9 mouse cellular contexts compared by ENCODE assay signal in the genomic region with DNA sequence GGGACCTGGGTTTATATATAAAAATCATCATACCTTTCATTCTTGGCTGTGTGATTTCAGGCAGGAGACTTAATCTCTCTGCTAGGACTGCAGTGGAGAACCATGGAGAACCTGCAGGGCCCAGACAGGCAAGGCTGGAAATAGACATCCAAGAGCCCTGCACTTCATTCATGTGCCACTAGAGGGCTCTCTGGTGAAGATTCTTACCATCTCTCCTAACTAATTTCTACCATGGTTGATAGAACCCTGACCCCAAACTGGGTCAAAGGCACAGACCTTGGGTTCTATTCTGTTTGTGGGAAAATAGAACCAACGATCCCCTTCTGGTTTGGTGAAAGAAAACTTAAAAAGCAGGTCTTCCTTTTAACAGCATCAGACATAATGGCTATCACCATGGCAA. TPM values are rescaled to one million over a fixed set of nuclear protein-coding genes. Genes with fewer than 3 reads are reported as not detected.
DNase-seq lines count a peak whose midpoint lies in the region; ATAC-seq and TF ChIP-seq lines count a peak whose summit lies in the region.
"Had no signal": no experiment of that assay in that cellular context is flagged by ENCODE, and none has a peak within 500 bp of the region (broad histone marks: within the 10 kb centered on the region; RNA-seq: fewer than 3 reads in every experiment).

No protein-coding gene starts in this region.

- WGBS in heart, adult 2 months = 0% methylated on average over 1 of the region's 1 CpGs
- WGBS in heart, embryonic 12.5 days = 6% methylated on average over 1 of the region's 1 CpGs
- 3% methylated on average over 1 of the region's 1 CpGs for WGBS in midbrain, embryonic 10.5 days

- no peaks in the 10 kb centered on the region for H3K9me3 ChIP-seq in heart, embryonic 12.5 days (replicated peaks)
- H3K9me3 ChIP-seq in CH12.LX (replicated peaks; ENCODE audit: low read length) = no peaks in the 10 kb centered on the region
- H3K9me3 ChIP-seq in midbrain, embryonic 10.5 days (replicated peaks) = no peaks in the 10 kb centered on the region
- H3K9me3 ChIP-seq: stomach, embryonic 15.5 days had no signal

- H3K27me3 ChIP-seq in heart, adult 2 months (ENCODE audit: control insufficient read depth, insufficient read depth, low read length) = no peaks in the 10 kb centered on the region
- H3K27me3 ChIP-seq in heart, embryonic 12.5 days (replicated peaks) = no peaks in the 10 kb centered on the region
- H3K27me3 ChIP-seq in CH12.LX (replicated peaks) = no peaks in the 10 kb centered on the region
- H3K27me3 ChIP-seq in midbrain, embryonic 10.5 days (ENCODE audit: low read depth, poor library complexity, severe bottlenecking) = no peaks in the 10 kb centered on the region
- H3K27me3 ChIP-seq: stomach, embryonic 15.5 days had no signal

- intact Hi-C loops in heart, adult 2 months (cut with DNase I) = loop anchor here (1.0 to 5.0 kb wide), 2 partner anchors 121 to 135 kb away; no protein-coding TSS in a partner anchor

- TF ChIP-seq RAD21 in CH12.LX (IDR thresholded peaks at IDR 0.05; ENCODE audit: low read depth, low read length) = no peak; the same call in 1 of the 2 replicates

- dilution Hi-C loops in CH12.LX (cut with MboI; ENCODE audit: extremely low pct_ligation_motif_present, extremely low pct_unique_long_range_greater_than_20kb, low sequenced_read_pairs) = no loop called here

- H3K79me2 ChIP-seq in heart, adult 2 months (replicated peaks; ENCODE audit: control insufficient read depth, insufficient read depth, low read length) = no peaks in the 10 kb centered on the region
- no peaks in the 10 kb centered on the region for H3K79me2 ChIP-seq in CH12.LX (replicated peaks; ENCODE audit: control insufficient read depth, extremely low read depth, insufficient read depth, poor library complexity, severe bottlenecking)

- no peak overlapping the region for H3K27ac ChIP-seq in heart, adult 2 months
- H3K27ac ChIP-seq in heart, embryonic 12.5 days (ENCODE audit: poor library complexity, severe bottlenecking) = no peak overlapping the region
- no peak overlapping the region for H3K27ac ChIP-seq in CH12.LX (ENCODE audit: insufficient read depth, low read depth)
- H3K27ac ChIP-seq in midbrain, embryonic 10.5 days (replicated peaks) = no peak overlapping the region
- H3K27ac ChIP-seq: stomach, embryonic 15.5 days had no signal

- peak; percentile 67 to 76 for DNase-seq in heart, adult 2 months
- DNase-seq in CH12.LX (ENCODE audit: extremely low read depth) = peak; percentile 74
- peak; percentile 75 for DNase-seq in cerebellum, adult 11-12 months
- DNase-seq in forelimb bud, embryonic 11.5 days (ENCODE audit: low read depth, low spot score) = peak; percentile 75
- peak; percentile 84 for DNase-seq in layer of hippocampus, adult 9-10 months (ENCODE audit: low spot score)
- peak; percentile 72 for DNase-seq in midbrain, embryonic 10.5 days (ENCODE audit: low spot score)
- DNase-seq in thymus, postnatal 0 days (ENCODE audit: low spot score) = peak; percentile 75

- no peaks in the 10 kb centered on the region for H3K4me1 ChIP-seq in heart, adult 2 months (ENCODE audit: control insufficient read depth, insufficient read depth, low read length)
- H3K4me1 ChIP-seq in heart, embryonic 12.5 days (replicated peaks) = no peaks in the 10 kb centered on the region
- peaks cover 5 to 17% of the 10 kb centered on the region in 2 experiments; a peak in 3 of 4 replicates for H3K4me1 ChIP-seq in CH12.LX (ENCODE audit: control insufficient read depth in 1 of 2, insufficient read depth in 2 of 2)
- H3K4me1 ChIP-seq in midbrain, embryonic 10.5 days = peaks cover 16% of the 10 kb centered on the region
- H3K4me1 ChIP-seq: stomach, embryonic 15.5 days had no signal

- in situ Hi-C loops in CH12.LX (cut with MboI; ENCODE audit: low pct_ligation_motif_present, low pct_unique_long_range_greater_than_20kb, low sequenced_read_pairs) = no loop called here

- TF ChIP-seq POLR2A in heart, adult 2 months (IDR thresholded peaks at IDR 0.05; ENCODE audit: insufficient read depth, low read depth, low read length) = no peak
- TF ChIP-seq POLR2A in CH12.LX (IDR thresholded peaks at IDR 0.05; ENCODE audit: low read depth, low read length) = no peak

- no peaks in the 10 kb centered on the region for H3K36me3 ChIP-seq in heart, adult 2 months (ENCODE audit: control insufficient read depth, insufficient read depth, low read length)
- H3K36me3 ChIP-seq in heart, embryonic 12.5 days = no peaks in the 10 kb centered on the region
- no peaks in the 10 kb centered on the region for H3K36me3 ChIP-seq in CH12.LX (replicated peaks in 1 of 2; ENCODE audit: control insufficient read depth in 1 of 2, insufficient read depth in 1 of 2, low read length in 1 of 2)
- H3K36me3 ChIP-seq in midbrain, embryonic 10.5 days = no peaks in the 10 kb centered on the region
- H3K36me3 ChIP-seq: stomach, embryonic 15.5 days had no signal

- H3K9ac ChIP-seq in heart, adult 2 months (ENCODE audit: low read depth, low read length) = no peak overlapping the region
- no peak overlapping the region for H3K9ac ChIP-seq in heart, embryonic 12.5 days
- no peak overlapping the region for H3K9ac ChIP-seq in CH12.LX (ENCODE audit: insufficient read depth, low read depth)
- H3K9ac ChIP-seq: stomach, embryonic 15.5 days had no signal

- H3K4me3 ChIP-seq in heart, adult 2 months = no peak overlapping the region
- H3K4me3 ChIP-seq in heart, embryonic 12.5 days = no peak overlapping the region
- H3K4me3 ChIP-seq in CH12.LX (replicated peaks in 1 of 3; ENCODE audit: low read depth in 2 of 3, low read length in 2 of 3, poor library complexity in 1 of 3) = no peak overlapping the region
- no peak overlapping the region for H3K4me3 ChIP-seq in midbrain, embryonic 10.5 days
- H3K4me3 ChIP-seq: stomach, embryonic 15.5 days had no signal

- ATAC-seq in heart, embryonic 12.5 days (ENCODE audit: insufficient number of reproducible peaks, low FRiP score) = no peak

- no peak overlapping the region for H3K4me2 ChIP-seq in heart, embryonic 12.5 days
- H3K4me2 ChIP-seq in CH12.LX (ENCODE audit: insufficient read depth, low read depth, poor library complexity, severe bottlenecking) = no peak overlapping the region
- H3K4me2 ChIP-seq: stomach, embryonic 15.5 days had no signal

- TF ChIP-seq CTCF in heart, adult 2 months (IDR thresholded peaks at IDR 0.05) = no peak; the same call in 1 of the 2 replicates
- peak; percentile 76 to 97 for TF ChIP-seq CTCF in CH12.LX (conservative IDR thresholded peaks at IDR 0.05 in 1 of 2, IDR thresholded peaks at IDR 0.05 in 1 of 2; ENCODE audit: low read depth in 2 of 2, low read length in 2 of 2)

- TF ChIP-seq EP300 in heart, adult 2 months (IDR thresholded peaks at IDR 0.05; ENCODE audit: insufficient read depth, low read depth, low read length) = no peak
- TF ChIP-seq EP300 in CH12.LX (IDR thresholded peaks at IDR 0.05; ENCODE audit: low read length) = no peak

RNA-seq across cellular contexts. Expression of a gene that starts 6.9 kb away (rescaled TPM):
- total RNA-seq in heart, adult 2 months (2021) = 100 to 1,000 TPM; 168 to 175 TPM
- polyA plus RNA-seq in heart, adult 2 months (2012; rRNA removed) = 163 and 206 TPM in 2 replicates
- 83.6 and 95.0 TPM in 2 replicates for polyA plus RNA-seq in heart, embryonic 12.5 days (2016; fragmentation: Nextera tagmentation; extraction: Ambion mirVana)
- total RNA-seq in CH12.LX (2012; rRNA removed) (312 and 326 TPM in 2 replicates), CH12.LX (2014; rRNA removed) (277 and 294 TPM in 2 replicates)
- polyA plus RNA-seq in CH12.LX (2012; ENCODE audit: insufficient read length, low read depth) = 623 and 775 TPM in 2 replicates
- 174 and 180 TPM in 2 replicates for polyA plus RNA-seq in midbrain, embryonic 10.5 days (2016; fragmentation: Nextera tagmentation; extraction: Ambion mirVana)
- polyA plus RNA-seq in thymus, postnatal 0 days (2015; fragmentation: Nextera tagmentation; extraction: Ambion mirVana) = 201 and 212 TPM in 2 replicates

RNA-seq across cellular contexts. Expression of a gene that starts 13.6 kb away (rescaled TPM):
- total RNA-seq in heart, adult 2 months (2021) = 1 to 10 TPM; 3.8 to 4.1 TPM
- polyA plus RNA-seq in heart, adult 2 months (2012; rRNA removed) = 3.5 and 4.4 TPM in 2 replicates
- polyA plus RNA-seq in heart, embryonic 12.5 days (2016; fragmentation: Nextera tagmentation; extraction: Ambion mirVana) = 3.5 and 4.2 TPM in 2 replicates
- total RNA-seq in CH12.LX (2012; rRNA removed) = 0.21 and 0.38 TPM in 2 replicates
- total RNA-seq in CH12.LX (2014; rRNA removed) = not detected in 2 replicates
- 0.09 TPM in 1 of 2 replicates, not detected in the other for polyA plus RNA-seq in CH12.LX (2012; ENCODE audit: insufficient read length, low read depth)
- polyA plus RNA-seq in midbrain, embryonic 10.5 days (2016; fragmentation: Nextera tagmentation; extraction: Ambion mirVana) = 4.1 and 11.7 TPM in 2 replicates
- polyA plus RNA-seq in thymus, postnatal 0 days (2015; fragmentation: Nextera tagmentation; extraction: Ambion mirVana) = 5.1 and 6.4 TPM in 2 replicates

RNA-seq across cellular contexts. Expression of a gene that starts 24.6 kb away (rescaled TPM):
- 1 to 10 TPM; 1.9 to 2.9 TPM for total RNA-seq in heart, adult 2 months (2021)
- polyA plus RNA-seq in heart, adult 2 months (2012; rRNA removed) = 5.2 and 7.4 TPM in 2 replicates
- 0.28 and 0.34 TPM in 2 replicates for polyA plus RNA-seq in heart, embryonic 12.5 days (2016; fragmentation: Nextera tagmentation; extraction: Ambion mirVana)
- total RNA-seq in CH12.LX (2012; rRNA removed) (7.0 and 7.5 TPM in 2 replicates), CH12.LX (2014; rRNA removed) (2.7 and 3.8 TPM in 2 replicates)
- 31.1 and 33.3 TPM in 2 replicates for polyA plus RNA-seq in CH12.LX (2012; ENCODE audit: insufficient read length, low read depth)
- polyA plus RNA-seq in midbrain, embryonic 10.5 days (2016; fragmentation: Nextera tagmentation; extraction: Ambion mirVana) = 0.17 and 0.56 TPM in 2 replicates
- polyA plus RNA-seq in thymus, postnatal 0 days (2015; fragmentation: Nextera tagmentation; extraction: Ambion mirVana) = 1.9 and 2.6 TPM in 2 replicates

RNA-seq across cellular contexts. Expression of a gene that starts 28.6 kb away (rescaled TPM):
- under 1 TPM in 1 of 2 experiments, not detected in 1; 0.11 TPM for total RNA-seq in heart, adult 2 months (2021)
- 0.06 TPM in 2 replicates for polyA plus RNA-seq in heart, adult 2 months (2012; rRNA removed)
- polyA plus RNA-seq in heart, embryonic 12.5 days (2016; fragmentation: Nextera tagmentation; extraction: Ambion mirVana) = 0.14 and 0.28 TPM in 2 replicates
- 0.13 TPM in 2 replicates for total RNA-seq in CH12.LX (2012; rRNA removed)
- not detected in 2 replicates for total RNA-seq in CH12.LX (2014; rRNA removed)
- 0.07 and 0.08 TPM in 2 replicates for polyA plus RNA-seq in CH12.LX (2012; ENCODE audit: insufficient read length, low read depth)
- 9.8 and 17.4 TPM in 2 replicates for polyA plus RNA-seq in midbrain, embryonic 10.5 days (2016; fragmentation: Nextera tagmentation; extraction: Ambion mirVana)
- 0.04 TPM in 2 replicates for polyA plus RNA-seq in thymus, postnatal 0 days (2015; fragmentation: Nextera tagmentation; extraction: Ambion mirVana)

RNA-seq across cellular contexts. Expression of a gene that starts 39.3 kb away (rescaled TPM):
- total RNA-seq in heart, adult 2 months (2021) = 1 to 10 TPM in 1 of 2 experiments, under 1 TPM in 1; 0.47 to 1.6 TPM
- 7.4 and 13.1 TPM in 2 replicates for polyA plus RNA-seq in heart, adult 2 months (2012; rRNA removed)
- 2.3 and 4.3 TPM in 2 replicates for polyA plus RNA-seq in heart, embryonic 12.5 days (2016; fragmentation: Nextera tagmentation; extraction: Ambion mirVana)
- 0.25 TPM in 1 of 2 replicates, not detected in the other for total RNA-seq in CH12.LX (2012; rRNA removed)
- total RNA-seq in CH12.LX (2014; rRNA removed) = not detected in 2 replicates
- 2.4 and 2.5 TPM in 2 replicates for polyA plus RNA-seq in CH12.LX (2012; ENCODE audit: insufficient read length, low read depth)
- 5.4 and 8.5 TPM in 2 replicates for polyA plus RNA-seq in midbrain, embryonic 10.5 days (2016; fragmentation: Nextera tagmentation; extraction: Ambion mirVana)
- 0.44 and 0.85 TPM in 2 replicates for polyA plus RNA-seq in thymus, postnatal 0 days (2015; fragmentation: Nextera tagmentation; extraction: Ambion mirVana)
